Mouse (Mus musculus) liver, embryonic 13.5 days (tissue): Measurements from ENCODE around the gene Tifab. TPM values are rescaled to one million over a fixed set of nuclear protein-coding genes. Genes with fewer than 3 reads are reported as not detected.
A peak's percentile ranks its signal among the peaks of the same experiment; 100 is the strongest.

ENCODE experiments used
- ATAC-seq: fragments of 200-750 bp; cut with Nextera tagmentation; 2 replicates; pipeline ENCODE4 v1.8.0; 2017; ENCODE audit warnings: low read depth, mild to moderate bottlenecking, moderate number of reproducible peaks, moderate library complexity
- DNase-seq: peaks from one replicate; pipeline ENCODE4 v3.0.0; 2022
- H3K27ac ChIP-seq: fragments of 300-500 bp; sonication (generic); 2 replicates; pipeline ENCODE4 v1.5.1; 2015; ENCODE audit warnings: moderate library complexity, mild to moderate bottlenecking, inconsistent platforms
- H3K27me3 ChIP-seq: fragments of 300-500 bp; sonication (generic); 2 replicates; pipeline ENCODE4 v1.6.1; 2015; ENCODE audit warnings: mild to moderate bottlenecking, inconsistent platforms
- H3K36me3 ChIP-seq: fragments of 300-500 bp; sonication (generic); 2 replicates; pipeline ENCODE4 v1.6.1; 2015; ENCODE audit warnings: mild to moderate bottlenecking, inconsistent platforms
- H3K4me1 ChIP-seq: fragments of 300-500 bp; sonication (generic); replicated peaks from 2 replicates; pipeline ENCODE4 v1.6.1; 2015; ENCODE audit warnings: inconsistent platforms
- H3K4me2 ChIP-seq: fragments of 300-500 bp; sonication (generic); 2 replicates; pipeline ENCODE4 v1.6.1; 2015; ENCODE audit warnings: inconsistent platforms, mild to moderate bottlenecking, moderate library complexity
- H3K4me3 ChIP-seq: fragments of 300-500 bp; sonication (generic); replicated peaks from 2 replicates; pipeline ENCODE4 v1.5.1; 2015; ENCODE audit warnings: mild to moderate bottlenecking, inconsistent platforms
- H3K9ac ChIP-seq: fragments of 300-500 bp; sonication (generic); 2 replicates; pipeline ENCODE4 v1.6.1; 2015; ENCODE audit warnings: mild to moderate bottlenecking, inconsistent platforms
- H3K9me3 ChIP-seq: fragments of 300-500 bp; sonication (generic); replicated peaks from 2 replicates; pipeline ENCODE4 v1.6.1; 2016; ENCODE audit warnings: inconsistent platforms
- WGBS: fragments of 180-500 bp; shearing (Covaris S2); methylation state at CpG from one replicate; pipeline ENCODE4 v1.1.7; 2015; ENCODE audit not compliant: insufficient replicate concordance; 5-methylcytosine and 5-hydroxymethylcytosine counted together
- polyA plus RNA-seq: library from polyadenylated mRNA; unstranded; fragments of >200 nt; fragmentation: Nextera tagmentation; extraction: Ambion mirVana; gene quantifications from 2 replicates; pipeline ENCODE4 v1.2.1, GENCODE M21; 2015

Tifab gene
- polyA plus RNA-seq, 1 experiment from 2014 or later: 5.7 TPM

DNA sequence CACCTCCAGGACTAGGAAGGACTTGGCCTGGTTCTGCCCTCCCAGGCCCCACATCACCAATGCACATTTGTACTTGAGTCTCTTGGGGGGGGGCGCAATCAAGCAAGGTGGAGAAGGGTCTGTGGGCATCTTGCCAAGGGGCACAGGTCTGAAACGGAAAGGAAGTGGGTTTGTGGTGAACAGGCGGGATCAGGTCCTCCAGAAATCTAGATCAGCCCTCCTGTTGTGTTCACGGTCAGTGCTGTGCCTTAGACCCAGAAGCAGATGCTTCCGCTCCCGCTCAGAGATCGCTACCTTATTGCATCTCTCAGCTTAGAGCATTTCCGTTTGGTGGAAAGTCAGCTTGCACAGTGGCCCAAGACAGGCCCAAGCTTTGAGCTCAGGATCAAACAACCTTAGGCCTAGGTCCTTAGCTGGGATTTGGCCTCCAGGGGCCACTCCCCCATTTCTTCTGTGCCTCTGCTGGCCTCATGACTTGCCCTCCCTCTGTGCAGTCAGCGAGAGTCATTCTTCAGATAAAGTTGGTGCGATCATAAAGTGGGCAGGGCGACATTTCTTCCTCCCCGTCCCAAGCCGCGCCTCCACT lies 19.6 kb downstream of the Tifab start:
- WGBS: 31% methylated on average over 14 of the region's 14 CpGs
- no peak overlapping the region for H3K9ac ChIP-seq
- no peak for DNase-seq
- no peak overlapping the region for H3K27ac ChIP-seq
- no peak for ATAC-seq
- H3K27me3 ChIP-seq: 0 out of 2 replicates have a peak, but pooled peaks cover 3% of the 10 kb centered on the region
- no peak overlapping the region for H3K4me3 ChIP-seq
- H3K9me3 ChIP-seq: no peaks in the 10 kb centered on the region
- H3K4me2 ChIP-seq: no peak overlapping the region
- H3K4me1 ChIP-seq: peaks cover 16% of the 10 kb centered on the region
- H3K36me3 ChIP-seq: no peaks in the 10 kb centered on the region

- no peaks in the 10 kb centered on the region for H3K36me3 ChIP-seq
- H3K27ac ChIP-seq: no peak overlapping the region
- DNase-seq (no peak), ATAC-seq (no peak)
- H3K9ac ChIP-seq: no peak overlapping the region
- WGBS: 68% methylated on average over 7 of the region's 7 CpGs
- H3K4me3 ChIP-seq: no peak overlapping the region
- H3K27me3 ChIP-seq: 0 out of 2 replicates have a peak, but pooled peaks cover 3% of the 10 kb centered on the region
- H3K4me1 ChIP-seq: peaks cover 24% of the 10 kb centered on the region
- H3K9me3 ChIP-seq: no peaks in the 10 kb centered on the region
- no peak overlapping the region for H3K4me2 ChIP-seq
Measured at GRCm38 (mm10) chr13:56155671-56156070, 23.0 kb downstream of the Tifab start.

DNA sequence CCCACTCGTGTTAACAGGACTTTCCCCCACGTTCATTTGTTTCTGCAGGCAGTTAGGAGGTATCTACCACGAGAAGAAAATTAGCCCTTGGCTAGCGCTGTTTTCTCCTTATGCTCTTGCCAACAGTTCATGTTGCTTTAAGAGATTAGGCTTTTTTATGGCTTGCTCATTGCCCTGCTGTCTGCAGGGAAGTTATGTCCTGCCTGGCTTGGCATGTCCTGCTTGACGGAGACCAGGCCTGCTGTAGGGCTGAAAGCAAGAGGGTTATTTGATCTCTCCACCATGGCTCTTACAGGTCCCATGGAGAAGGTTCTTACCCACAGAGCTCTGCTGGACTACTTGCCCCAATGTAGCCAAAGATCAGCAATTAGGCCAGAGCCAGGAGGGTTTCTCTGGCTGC lies 23.6 kb downstream of the Tifab start:
- no peaks in the 10 kb centered on the region for H3K27me3 ChIP-seq
- no peak overlapping the region for H3K9ac ChIP-seq
- ATAC-seq: no peak
- no peak for DNase-seq
- H3K4me3 ChIP-seq: no peak overlapping the region
- no peaks in the 10 kb centered on the region for H3K9me3 ChIP-seq
- no peak overlapping the region for H3K27ac ChIP-seq
- WGBS: 53% methylated on average over 5 of the region's 5 CpGs
- peaks cover 20% of the 10 kb centered on the region for H3K4me1 ChIP-seq
- no peaks in the 10 kb centered on the region for H3K36me3 ChIP-seq
- H3K4me2 ChIP-seq: no peak overlapping the region

- 36% methylated on average over 7 of the region's 7 CpGs for WGBS
- no peak overlapping the region for H3K4me2 ChIP-seq
- no peak overlapping the region for H3K9ac ChIP-seq
- ATAC-seq (no peak), DNase-seq (no peak)
- H3K27ac ChIP-seq: no peak overlapping the region
- no peaks in the 10 kb centered on the region for H3K9me3 ChIP-seq
- H3K27me3 ChIP-seq: no peaks in the 10 kb centered on the region
- H3K36me3 ChIP-seq: no peaks in the 10 kb centered on the region
- no peak overlapping the region for H3K4me3 ChIP-seq
- H3K4me1 ChIP-seq: peaks cover 8% of the 10 kb centered on the region
Measured at GRCm38 (mm10) chr13:56152773-56153460, 25.8 kb downstream of the Tifab start.

- WGBS: 14% methylated on average over 22 of the region's 22 CpGs
Measured at GRCm38 (mm10) chr13:56151404-56152226, 27.1 kb downstream of the Tifab start.

GRCm38 (mm10) chr13:56145523-56145922 lies 33.2 kb downstream of the Tifab start:
- DNase-seq: no peak
- ATAC-seq: no peak

More at GRCm38 (mm10) chr13:56151404-56152226, 27.1 kb downstream of the Tifab start:
- peaks cover 8% of the 10 kb centered on the region for H3K4me1 ChIP-seq
- H3K4me2 ChIP-seq: peak overlapping the region; percentile 60
- no peak overlapping the region; the same call in 1 of the 2 replicates for H3K27ac ChIP-seq
- H3K36me3 ChIP-seq: no peaks in the 10 kb centered on the region
- H3K9ac ChIP-seq: no peak overlapping the region
- H3K27me3 ChIP-seq: no peaks in the 10 kb centered on the region
- DNase-seq: peak; percentile 58
- 0 out of 2 replicates have a peak, but pooled peaks have one; percentile 54 for ATAC-seq
- peak overlapping the region; percentile 40 for H3K4me3 ChIP-seq
- H3K9me3 ChIP-seq: no peaks in the 10 kb centered on the region

GRCm38 (mm10) chr13:56144021-56144420 lies 34.7 kb downstream of the Tifab start:
- no peak overlapping the region for H3K9ac ChIP-seq
- H3K36me3 ChIP-seq: no peaks in the 10 kb centered on the region
- no peak for DNase-seq
- no peaks in the 10 kb centered on the region for H3K9me3 ChIP-seq
- H3K27ac ChIP-seq: no peak overlapping the region
- peaks cover 9% of the 10 kb centered on the region for H3K4me1 ChIP-seq
- H3K4me2 ChIP-seq: no peak overlapping the region
- no peak overlapping the region for H3K4me3 ChIP-seq
- no peaks in the 10 kb centered on the region for H3K27me3 ChIP-seq
- no peak for ATAC-seq
- WGBS: 52% methylated on average over 2 of the region's 2 CpGs

More at GRCm38 (mm10) chr13:56145523-56145922, 33.2 kb downstream of the Tifab start:
- 23% methylated on average over 3 of the region's 3 CpGs for WGBS
- Histone ChIP-seq H3K9ac (no peak overlapping the region), H3K9me3 (no peaks in the 10 kb centered on the region), H3K27ac (no peak overlapping the region), H3K27me3 (no peaks in the 10 kb centered on the region), H3K4me3 (no peak overlapping the region), H3K4me2 (no peak overlapping the region), H3K36me3 (no peaks in the 10 kb centered on the region), H3K4me1 (peaks cover 9% of the 10 kb centered on the region)

DNA sequence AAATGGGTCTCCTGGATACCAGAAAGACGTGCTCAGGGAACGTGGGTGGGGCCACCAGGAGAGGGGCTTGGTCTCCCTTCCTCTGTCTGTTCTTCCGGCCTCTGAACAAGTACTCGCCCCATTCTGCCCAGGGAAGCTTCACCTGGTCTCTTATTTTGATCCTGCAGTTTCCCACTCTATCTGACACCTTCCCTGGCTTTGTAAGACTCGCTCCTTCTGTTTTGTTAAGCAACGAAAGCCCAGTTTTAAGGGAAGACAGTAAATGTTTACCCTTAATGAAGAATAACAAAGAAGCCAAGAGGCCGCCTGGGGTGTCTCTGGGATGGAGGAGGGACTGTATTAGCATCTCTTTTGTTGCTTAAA lies 35.6 kb downstream of the Tifab start:
- DNase-seq (no peak), ATAC-seq (no peak)
- no peaks in the 10 kb centered on the region for H3K36me3 ChIP-seq
- peaks cover 9% of the 10 kb centered on the region for H3K4me1 ChIP-seq
- no peak overlapping the region for H3K4me3 ChIP-seq
- no peak overlapping the region for H3K27ac ChIP-seq
- no peak overlapping the region for H3K4me2 ChIP-seq
- no peaks in the 10 kb centered on the region for H3K27me3 ChIP-seq
- no peak overlapping the region for H3K9ac ChIP-seq
- no peaks in the 10 kb centered on the region for H3K9me3 ChIP-seq
- 27% methylated on average over 7 of the region's 7 CpGs for WGBS

DNA sequence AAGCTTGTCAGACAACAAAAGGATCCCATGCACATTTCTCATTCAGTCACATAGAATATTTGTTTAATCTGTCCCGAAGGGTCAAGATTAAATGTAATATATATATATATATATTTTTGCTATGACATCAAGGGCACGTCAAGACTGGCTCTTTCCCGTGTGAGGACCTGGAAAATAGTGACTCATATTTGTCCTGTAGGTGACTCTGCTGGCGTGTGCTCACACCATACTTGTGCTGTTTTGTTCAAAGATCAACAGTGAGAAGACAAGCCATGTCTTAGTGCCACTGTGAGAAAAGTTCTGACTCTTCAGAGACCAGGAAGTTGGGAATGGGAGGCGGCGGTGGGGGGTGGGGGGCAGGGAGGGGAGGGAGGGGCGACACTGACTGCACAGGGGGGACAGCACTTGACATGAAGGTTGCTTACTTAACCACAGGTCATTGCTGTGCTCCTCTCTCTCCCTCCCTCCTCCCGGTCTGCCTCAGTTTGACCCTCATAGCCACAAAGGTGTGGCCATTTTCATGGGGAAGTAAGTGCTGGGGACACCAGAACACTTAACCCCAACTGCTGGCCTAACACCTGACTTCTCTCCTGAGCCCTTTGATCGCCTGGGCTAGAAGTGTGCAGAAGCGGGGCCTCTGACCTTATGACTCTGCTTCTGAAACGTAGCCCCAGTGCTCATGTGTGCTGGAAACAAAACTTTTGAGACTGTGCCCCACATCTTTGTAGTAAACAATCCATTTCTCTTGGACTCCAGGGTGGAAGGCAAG lies 36.1 kb downstream of the Tifab start:
- 31% methylated on average over 9 of the region's 11 CpGs for WGBS
- peaks cover 9% of the 10 kb centered on the region for H3K4me1 ChIP-seq
- H3K27ac ChIP-seq: no peak overlapping the region
- H3K9me3 ChIP-seq: no peaks in the 10 kb centered on the region
- H3K4me3 ChIP-seq: no peak overlapping the region
- H3K9ac ChIP-seq: no peak overlapping the region
- H3K4me2 ChIP-seq: no peak overlapping the region
- no peaks in the 10 kb centered on the region for H3K36me3 ChIP-seq
- no peak for ATAC-seq
- H3K27me3 ChIP-seq: no peaks in the 10 kb centered on the region
- DNase-seq: no peak

- no peak overlapping the region for H3K9ac ChIP-seq
- H3K4me2 ChIP-seq: no peak overlapping the region
Measured at GRCm38 (mm10) chr13:56139167-56139751, 39.4 kb downstream of the Tifab start.

More at GRCm38 (mm10) chr13:56139167-56139751, 39.4 kb downstream of the Tifab start:
- Histone ChIP-seq H3K27me3 (no peaks in the 10 kb centered on the region), H3K9me3 (no peaks in the 10 kb centered on the region), H3K36me3 (no peaks in the 10 kb centered on the region), H3K4me3 (no peak overlapping the region), H3K4me1 (peaks cover 23% of the 10 kb centered on the region), H3K27ac (no peak overlapping the region)
- ATAC-seq: no peak
- no peak for DNase-seq
- WGBS: 51% methylated on average over 6 of the region's 6 CpGs
